In the genomic region with DNA sequence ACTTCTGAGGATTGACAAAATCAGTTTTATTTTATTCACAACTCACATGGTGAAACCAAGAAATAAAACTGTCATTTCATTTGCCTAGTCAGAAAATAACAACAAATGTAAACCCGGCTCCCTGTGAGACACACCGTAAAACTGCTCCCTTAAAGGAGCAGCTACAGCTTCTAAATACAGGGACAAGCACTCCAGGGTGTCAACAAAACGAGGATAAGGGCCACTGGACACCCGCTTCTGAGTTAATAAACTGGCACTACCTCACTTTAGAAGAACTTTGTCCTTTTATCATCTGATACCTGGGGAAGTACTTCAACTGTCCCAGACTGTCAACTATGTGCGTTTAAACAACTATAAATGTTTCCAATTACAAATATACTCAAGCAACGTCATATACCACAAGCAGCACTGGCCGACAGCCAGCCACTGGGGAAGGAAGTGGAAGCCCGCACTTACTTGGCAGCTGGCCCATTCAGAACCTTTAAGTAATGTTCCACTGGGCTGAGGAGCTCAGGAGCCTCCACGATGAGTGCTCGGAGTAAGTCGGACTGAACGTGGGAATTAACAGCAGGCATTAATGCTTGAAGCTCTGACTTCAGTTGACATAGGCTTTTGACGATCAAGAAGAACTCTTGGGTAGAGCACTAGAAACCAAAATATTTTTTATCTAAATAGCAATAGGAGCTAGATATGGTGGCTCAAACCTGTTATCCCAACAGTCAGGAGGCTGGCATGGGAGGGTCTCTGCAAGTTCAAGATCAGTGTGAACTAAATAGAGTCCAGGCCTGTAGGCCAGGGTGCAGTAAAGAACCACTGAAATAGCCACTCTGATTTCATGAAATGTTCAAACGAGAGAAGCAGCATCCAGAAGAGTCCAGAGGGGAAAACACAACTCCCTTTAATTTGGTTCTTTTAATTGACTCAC, we compare ENCODE assay signal across 8 mouse cellular contexts. TPM values are rescaled to one million over a fixed set of nuclear protein-coding genes. Genes with fewer than 3 reads are reported as not detected.
DNase-seq lines count a peak whose midpoint lies in the region; ATAC-seq lines count a peak whose summit lies in the region.

No protein-coding gene starts in this region.

- DNase-seq in forebrain, embryonic 14.5 days (ENCODE audit: low spot score): peak; percentile 67
- peak; percentile 63 for DNase-seq in CD4-positive, CD25-positive, alpha-beta regulatory T cell, adult 2 months (ENCODE audit: low read depth, low spot score)
- DNase-seq in fibroblast of lung, adult 2 months (ENCODE audit: low read depth): peak; percentile 26
- DNase-seq in heart, postnatal 4 days: peak; percentile 83
- DNase-seq in left cerebral cortex, postnatal 14 days (ENCODE audit: low spot score in 2 of 2): peak; percentile 77 to 79
- peak; percentile 19 for DNase-seq in ovary, postnatal 14 days (ENCODE audit: low spot score)

- no peaks in the 10 kb centered on the region for H3K4me1 ChIP-seq in forebrain, embryonic 14.5 days (ENCODE audit: control insufficient read depth, insufficient read depth, low read length)
- H3K4me1 ChIP-seq in forebrain, embryonic 12.5 days: no peaks in the 10 kb centered on the region
- 0 out of 2 replicates have a peak, but pooled peaks cover 4% of the 10 kb centered on the region for H3K4me1 ChIP-seq in neural tube, embryonic 15.5 days

- H3K4me3 ChIP-seq in forebrain, embryonic 14.5 days (ENCODE audit: low read depth, low read length): no peak overlapping the region
- H3K4me3 ChIP-seq in forebrain, embryonic 12.5 days (replicated peaks): no peak overlapping the region
- no peak overlapping the region for H3K4me3 ChIP-seq in neural tube, embryonic 15.5 days (replicated peaks)

- no peak overlapping the region for H3K4me2 ChIP-seq in forebrain, embryonic 14.5 days (ENCODE audit: low read length)
- no peak overlapping the region for H3K4me2 ChIP-seq in forebrain, embryonic 12.5 days
- H3K4me2 ChIP-seq in neural tube, embryonic 15.5 days: no peak overlapping the region

- 73% methylated on average over 14 of the region's 14 CpGs for WGBS in forebrain, embryonic 14.5 days
- WGBS in forebrain, embryonic 12.5 days: 89% methylated on average over 14 of the region's 14 CpGs
- WGBS in neural tube, embryonic 15.5 days: 71% methylated on average over 14 of the region's 14 CpGs

- ATAC-seq in forebrain, embryonic 14.5 days: peak; percentile 57; the same call in 1 of the 2 replicates
- no peak for ATAC-seq in forebrain, embryonic 12.5 days (ENCODE audit: low FRiP score)
- ATAC-seq in neural tube, embryonic 15.5 days (ENCODE audit: low FRiP score): no peak

- H3K27ac ChIP-seq in forebrain, embryonic 14.5 days (ENCODE audit: low read depth, low read length): no peak overlapping the region
- H3K27ac ChIP-seq in forebrain, embryonic 12.5 days: no peak overlapping the region
- no peak overlapping the region for H3K27ac ChIP-seq in neural tube, embryonic 15.5 days (replicated peaks)

- H3K9ac ChIP-seq in forebrain, embryonic 14.5 days (ENCODE audit: low read length): no peak overlapping the region
- no peak overlapping the region for H3K9ac ChIP-seq in forebrain, embryonic 12.5 days
- H3K9ac ChIP-seq in neural tube, embryonic 15.5 days (replicated peaks): no peak overlapping the region

- H3K9me3 ChIP-seq in forebrain, embryonic 14.5 days (replicated peaks; ENCODE audit: control insufficient read depth, low read length): no peaks in the 10 kb centered on the region
- H3K9me3 ChIP-seq in forebrain, embryonic 12.5 days: no peaks in the 10 kb centered on the region
- no peaks in the 10 kb centered on the region for H3K9me3 ChIP-seq in neural tube, embryonic 15.5 days (replicated peaks)

- no peaks in the 10 kb centered on the region for H3K36me3 ChIP-seq in forebrain, embryonic 14.5 days (ENCODE audit: control insufficient read depth, insufficient read depth, low read length)
- peaks cover 8% of the 10 kb centered on the region for H3K36me3 ChIP-seq in forebrain, embryonic 12.5 days (replicated peaks)
- H3K36me3 ChIP-seq in neural tube, embryonic 15.5 days: 0 out of 2 replicates have a peak, but pooled peaks cover 3% of the 10 kb centered on the region

- intact Hi-C loops in left cerebral cortex, postnatal 14 days (cut with DNase I): no loop called here

- H3K27me3 ChIP-seq in forebrain, embryonic 14.5 days (replicated peaks; ENCODE audit: control insufficient read depth, insufficient read depth, low read length): no peaks in the 10 kb centered on the region
- H3K27me3 ChIP-seq in forebrain, embryonic 12.5 days: no peaks in the 10 kb centered on the region
- no peaks in the 10 kb centered on the region for H3K27me3 ChIP-seq in neural tube, embryonic 15.5 days (replicated peaks)

RNA-seq across cellular contexts. Expression of gene Gm20379, which starts 31.2 kb away (rescaled TPM):
- polyA plus RNA-seq in forebrain, embryonic 14.5 days (2014; fragmentation: Nextera tagmentation; extraction: Ambion mirVana): 0.24 and 0.30 TPM in 2 replicates
- 0.87 and 1.6 TPM in 2 replicates for polyA plus RNA-seq in forebrain, embryonic 12.5 days (2016; fragmentation: Nextera tagmentation; extraction: Ambion mirVana)
- total RNA-seq in heart, postnatal 4 days (2021): not detected
- not detected for total RNA-seq in left cerebral cortex, postnatal 14 days (2021)
- polyA plus RNA-seq in neural tube, embryonic 15.5 days (2015; fragmentation: Nextera tagmentation; extraction: Ambion mirVana): 1.2 and 1.4 TPM in 2 replicates

Comparison
In these comparisons a context has a peak if more than half of its experiments do, and no peak if none do; other contexts are left out.
1. DNase-seq: peak in every context shown above with its lines; median percentile 83 in heart, postnatal 4 days; 78 in left cerebral cortex, postnatal 14 days; 67 in forebrain, embryonic 14.5 days; 63 in CD4-positive, CD25-positive, alpha-beta regulatory T cell, adult 2 months; 26 in fibroblast of lung, adult 2 months; 19 in ovary, postnatal 14 days.